Mouse (Mus musculus): ENCODE measurements around the gene Prdm12. TPM values are rescaled to one million over a fixed set of nuclear protein-coding genes. Genes with fewer than 3 reads are reported as not detected.
"Not testable (repeated sequence)": the region's sequence is repeated elsewhere in the genome, so short reads cannot be mapped to it uniquely, and the experiment has no call there.

Gene Prdm12
- polyA plus RNA-seq, 1 experiment = not detected

GRCm38 (mm10) chr2:31641929-31642328, 2.1 kb downstream of the Prdm12 start:
- DNase-seq (ENCODE audit: low spot score) = no peak

DNA sequence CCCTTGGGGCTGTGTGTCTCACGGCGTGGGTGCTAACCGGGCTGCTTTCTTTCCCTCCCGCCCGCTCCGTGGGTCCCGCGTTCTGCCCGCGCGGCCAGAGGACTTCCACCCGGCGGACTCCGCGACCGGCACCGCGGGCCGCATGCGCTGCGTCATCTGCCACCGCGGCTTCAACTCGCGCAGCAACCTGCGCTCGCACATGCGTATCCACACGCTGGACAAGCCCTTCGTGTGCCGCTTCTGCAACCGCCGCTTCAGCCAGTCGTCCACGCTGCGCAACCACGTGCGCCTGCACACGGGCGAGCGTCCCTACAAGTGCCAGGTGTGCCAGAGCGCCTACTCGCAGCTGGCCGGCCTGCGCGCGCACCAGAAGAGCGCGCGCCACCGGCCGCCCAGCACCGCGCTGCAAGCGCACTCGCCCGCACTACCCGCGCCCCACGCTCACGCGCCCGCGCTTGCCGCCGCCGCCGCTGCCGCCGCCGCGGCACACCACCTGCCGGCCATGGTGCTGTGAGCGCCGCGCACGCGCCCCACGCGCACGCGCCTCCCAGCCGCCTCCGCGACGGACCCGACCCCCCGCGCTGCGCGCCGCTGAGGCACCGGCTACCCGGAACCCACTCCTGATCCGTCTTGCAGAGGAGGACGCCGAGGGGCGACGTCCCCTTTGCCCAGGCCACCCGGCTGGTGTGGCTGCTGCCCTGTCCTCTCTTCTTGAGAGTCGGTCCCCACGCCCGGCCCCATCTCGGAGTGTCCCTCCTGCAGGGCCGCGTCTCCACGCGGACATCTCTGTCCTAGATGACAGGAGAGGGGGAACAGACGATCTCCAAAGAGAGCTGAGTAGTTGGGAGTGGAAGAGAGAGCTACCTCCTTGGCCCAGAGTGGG, 14.4 kb downstream of the Prdm12 start:
- no peak for DNase-seq (ENCODE audit: low spot score)

DNA sequence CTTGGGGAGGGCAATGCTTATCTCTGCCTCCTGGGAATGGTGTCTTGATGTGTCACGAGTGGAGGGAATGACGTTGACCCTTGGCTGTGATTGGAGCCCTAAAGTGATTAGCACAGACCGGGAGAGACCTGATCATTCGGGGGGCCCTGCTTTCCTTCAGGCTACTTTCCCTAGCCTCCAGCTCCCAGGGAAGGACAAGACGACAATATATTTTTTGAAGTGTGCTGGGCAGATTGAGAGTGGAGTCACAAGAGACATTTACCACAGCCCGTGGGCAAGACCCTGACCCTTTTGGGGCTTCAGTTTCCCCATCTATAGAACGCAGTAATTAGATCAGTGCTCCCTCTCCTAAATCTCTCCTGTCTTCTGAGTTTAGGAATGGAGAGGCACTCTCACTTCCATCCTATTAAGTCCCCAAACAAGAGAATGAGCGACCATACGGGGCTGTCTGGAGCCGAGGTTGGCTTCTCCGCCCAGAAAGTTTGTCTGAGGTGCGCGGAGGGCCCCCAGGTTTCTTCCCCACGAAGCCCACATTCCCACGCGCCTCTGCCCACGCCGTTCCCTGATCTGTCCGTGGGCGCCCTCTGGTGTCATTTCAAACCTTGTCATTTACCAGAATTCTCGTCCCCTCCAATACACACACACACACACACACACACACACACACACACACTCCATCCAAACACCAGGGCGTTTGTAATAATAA, 15.2 kb downstream of the Prdm12 start:
- DNase-seq (ENCODE audit: low spot score) = no peak

GRCm38 (mm10) chr2:31656374-31656773, 16.5 kb downstream of the Prdm12 start:
- no peak for DNase-seq (ENCODE audit: low spot score)

GRCm38 (mm10) chr2:31662939-31663803, 23.3 kb downstream of the Prdm12 start:
- no peak for DNase-seq (ENCODE audit: low spot score)

- DNase-seq (ENCODE audit: low spot score) = no peak
Observed at GRCm38 (mm10) chr2:31663804-31664180, 24.0 kb downstream of the Prdm12 start.

- no peak for DNase-seq (ENCODE audit: low spot score)
Observed at GRCm38 (mm10) chr2:31667332-31667731, 27.5 kb downstream of the Prdm12 start.

DNA sequence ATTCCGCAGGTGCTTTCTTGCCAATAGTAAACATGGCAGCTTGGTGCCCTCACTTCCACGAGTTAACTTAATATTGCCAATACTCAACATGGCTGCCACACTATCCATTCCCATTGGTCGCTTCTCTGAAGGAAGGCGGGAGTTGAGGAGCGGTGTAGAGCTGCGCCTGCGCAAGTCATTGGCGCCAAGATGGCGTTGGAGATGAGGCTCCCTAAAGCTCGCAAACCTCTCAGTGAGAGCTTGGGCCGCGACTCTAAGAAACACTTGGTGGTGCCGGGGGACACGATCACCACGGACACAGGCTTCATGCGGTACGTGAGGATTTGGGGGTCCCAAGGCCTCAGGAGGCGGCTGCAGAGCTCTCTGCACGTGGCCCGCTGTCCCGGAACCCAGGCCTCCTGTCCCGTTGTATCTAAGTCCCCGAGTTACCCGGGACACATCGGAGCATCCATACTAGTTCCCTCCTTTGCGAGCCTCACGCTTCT, 30.8 kb downstream of the Prdm12 start, which contains the start of gene Exosc2:
Gene Exosc2, plus strand, starts transcription at position 165 of the 485 bp plus-strand sequence.
- peak; percentile 74 for DNase-seq (ENCODE audit: low spot score)

- DNase-seq (ENCODE audit: low spot score) = no peak
Observed at GRCm38 (mm10) chr2:31678641-31679040, 38.8 kb downstream of the Prdm12 start.

- not testable (repeated sequence) for DNase-seq (ENCODE audit: low spot score)
Observed at GRCm38 (mm10) chr2:31681051-31681707, 41.3 kb downstream of the Prdm12 start.

- no peak for DNase-seq (ENCODE audit: low spot score)
Observed at GRCm38 (mm10) chr2:31681731-31682235, 41.9 kb downstream of the Prdm12 start.

DNA sequence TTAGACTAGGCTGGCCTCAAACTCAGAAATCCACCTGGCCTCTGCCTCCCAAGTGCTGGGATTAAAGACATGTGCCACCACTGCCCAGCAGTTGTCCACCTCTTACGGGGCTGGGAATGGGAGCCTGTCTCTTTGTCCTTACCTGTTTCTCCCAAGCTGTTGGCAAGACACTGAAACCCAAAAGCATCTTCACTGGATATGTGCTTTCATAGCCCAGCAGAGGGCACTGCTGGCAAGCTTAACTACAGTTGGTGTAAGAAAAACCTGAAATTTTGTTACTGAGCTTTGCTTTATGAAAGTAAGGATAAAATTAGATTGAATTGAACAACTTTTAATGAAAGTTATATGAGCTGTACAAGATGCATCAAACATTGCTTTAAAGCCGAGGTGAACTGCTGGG, 43.8 kb downstream of the Prdm12 start:
- peak; percentile 36 for DNase-seq (ENCODE audit: low spot score)

DNA sequence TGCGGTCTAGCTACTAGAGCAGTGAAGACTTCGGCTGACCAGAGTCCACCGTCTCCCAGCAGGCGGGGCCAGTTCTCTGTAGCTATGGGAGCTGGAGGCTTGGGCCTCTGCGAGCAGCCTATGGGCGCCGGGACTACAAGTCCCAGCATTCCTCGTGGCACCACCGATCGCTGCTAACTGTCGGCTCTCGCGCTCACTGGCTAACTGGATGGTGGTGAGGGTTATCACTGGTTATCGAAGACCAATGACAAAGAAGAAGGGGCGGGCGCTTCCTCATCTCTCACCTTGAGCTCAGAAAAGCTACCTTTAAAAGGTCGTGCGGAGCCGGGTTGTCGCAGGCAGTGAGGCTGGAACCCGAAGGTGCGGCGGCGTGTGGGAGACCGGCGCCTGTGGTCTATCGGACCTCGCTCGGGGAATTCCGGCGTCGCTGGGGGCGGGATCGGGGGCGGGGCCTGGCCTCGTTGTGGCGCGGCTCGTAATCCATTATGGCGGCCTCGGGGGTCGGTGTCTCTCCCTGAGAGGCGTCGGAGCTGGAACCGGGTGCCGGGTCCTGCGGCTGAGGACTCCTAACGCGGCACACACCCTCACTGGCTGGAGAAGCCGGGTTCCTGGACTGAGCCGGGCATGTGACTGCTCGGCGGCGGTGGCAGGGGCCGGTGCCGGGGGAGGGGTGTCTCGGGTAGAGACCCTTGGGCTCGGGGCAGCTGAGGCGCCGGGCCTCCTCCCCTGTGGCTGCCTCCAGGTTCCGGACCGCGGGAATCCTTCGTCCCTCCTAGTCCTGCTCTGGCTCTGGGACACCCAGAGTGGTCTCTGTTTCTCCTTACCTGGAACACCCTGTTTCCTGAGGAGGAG, 48.5 kb downstream of the Prdm12 start, which contains the start of gene Abl1:
Gene Abl1, plus strand, starts transcription at position 303 of the 852 bp plus-strand sequence.
- peak; percentile 77 for DNase-seq (ENCODE audit: low spot score)

- DNase-seq (ENCODE audit: low spot score) = no peak
Observed at GRCm38 (mm10) chr2:31689045-31689444, 49.2 kb downstream of the Prdm12 start.

- DNase-seq (ENCODE audit: low spot score) = no peak
Observed at GRCm38 (mm10) chr2:31690063-31690462, 50.2 kb downstream of the Prdm12 start.

DNA sequence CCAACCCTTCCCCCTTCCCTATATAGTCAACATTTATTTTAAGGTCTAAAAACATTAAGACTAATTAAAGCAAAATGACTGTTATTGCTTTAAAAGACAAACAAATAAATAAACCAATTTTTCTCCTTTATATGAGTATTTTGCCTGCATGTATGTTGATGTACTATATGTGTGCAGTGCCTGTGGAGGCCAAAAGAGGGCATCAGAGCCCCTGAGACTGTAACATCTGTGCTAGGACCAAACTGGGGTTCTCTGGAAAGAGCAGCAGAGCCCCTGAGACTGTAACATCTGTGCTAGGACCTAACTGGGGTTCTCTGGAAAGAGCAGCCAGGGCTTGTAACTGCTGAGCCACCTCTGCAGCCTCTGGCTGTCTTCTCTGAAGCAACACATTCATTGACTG, 58.4 kb downstream of the Prdm12 start:
- no peak for DNase-seq (ENCODE audit: low spot score)

DNA sequence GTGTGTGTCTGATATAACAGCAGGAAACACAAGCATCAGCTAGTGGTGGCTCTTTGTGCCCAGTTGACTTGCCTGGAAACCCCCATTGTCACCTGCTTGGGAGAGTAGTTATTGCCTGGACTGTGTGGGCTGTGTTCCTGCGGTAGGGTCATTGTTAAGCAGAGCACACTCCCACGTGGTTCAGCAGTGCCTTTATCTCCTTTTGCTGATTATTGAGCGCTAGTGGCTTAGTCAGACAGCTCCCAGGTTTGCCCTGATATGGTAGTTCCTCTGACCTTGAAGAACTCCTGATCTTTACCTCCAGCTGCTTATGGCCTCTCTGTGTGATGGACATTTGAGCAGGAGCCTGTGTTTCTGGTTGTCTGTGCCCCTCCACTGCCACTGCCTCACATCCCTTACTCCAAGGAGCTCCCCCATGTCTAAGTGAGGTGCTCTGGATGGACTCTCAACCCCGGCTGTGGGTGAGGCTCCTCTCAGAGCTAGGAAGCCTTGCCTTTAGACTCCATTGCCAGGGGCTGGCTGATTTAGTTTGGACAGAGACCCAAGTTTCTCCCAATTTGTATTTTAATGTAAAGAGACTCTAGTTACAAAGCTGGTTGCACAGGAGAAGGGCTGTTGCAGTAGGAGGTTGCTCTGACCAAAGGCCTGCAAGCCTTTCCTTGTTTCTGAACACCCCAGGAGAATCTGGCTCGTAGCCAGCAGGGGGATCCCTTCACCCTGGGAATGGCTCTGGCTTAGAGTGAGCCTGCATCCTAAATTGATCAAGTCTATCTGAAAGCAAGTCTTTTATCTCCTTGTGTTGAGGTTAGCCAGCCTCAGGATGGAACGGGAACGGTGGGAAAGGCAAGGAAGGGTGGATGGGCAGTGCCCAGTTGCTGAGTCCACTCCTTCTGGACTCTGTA, 61.0 kb downstream of the Prdm12 start:
- no peak for DNase-seq (ENCODE audit: low spot score)

DNA sequence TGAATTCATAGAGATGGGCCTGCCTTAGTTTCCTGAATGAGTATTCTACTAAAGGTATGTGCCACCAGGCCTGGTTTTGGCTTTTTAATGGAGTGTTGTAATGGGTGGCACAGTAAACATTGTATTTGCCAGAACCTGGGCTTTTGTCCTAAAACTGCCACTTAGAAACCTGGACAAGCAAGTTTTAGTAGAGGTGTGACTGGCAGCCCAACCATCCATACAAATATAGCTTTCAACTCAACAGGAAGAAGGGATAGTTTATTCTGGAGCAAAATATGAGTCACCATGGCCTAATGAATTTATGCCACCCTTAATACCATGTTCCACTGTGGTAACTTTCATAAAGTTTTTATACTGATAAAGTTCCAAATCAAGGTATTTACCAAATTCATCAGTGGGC, 63.4 kb downstream of the Prdm12 start:
- DNase-seq (ENCODE audit: low spot score) = no peak

Data from urinary bladder, adult 2 months (tissue).